Mouse (Mus musculus) hindbrain, postnatal 0 days (tissue): ENCODE measurements at regions not wholly inside any gene's neighbourhood (a gene's known extent, or its start where the extent isn't known, plus 50 kb on each side); places are given as distances from the start of the nearest gene placed in this dataset.
A peak's percentile ranks its signal among the peaks of the same experiment; 100 is the strongest.

Experiments used
- ATAC-seq: fragments of 200-750 bp; cut with Nextera tagmentation; 2 replicates; pipeline ENCODE4 v1.8.0; 2017; ENCODE audit warnings: mild to moderate bottlenecking, moderate TSS enrichment, moderate library complexity
- DNase-seq: peaks from one replicate; pipeline ENCODE4 v3.0.0-alpha.2; 2015; ENCODE audit warnings: low spot score
- H3K27ac ChIP-seq: fragments of 300-500 bp; sonication (generic); 2 replicates; pipeline ENCODE4 v1.5.1; 2014; ENCODE audit warnings: mild to moderate bottlenecking
- H3K27me3 ChIP-seq: fragments of 300-500 bp; sonication (generic); 2 replicates; pipeline ENCODE4 v1.6.1; 2014; ENCODE audit warnings: low read length, mixed read lengths; ENCODE audit not compliant: insufficient read depth
- H3K36me3 ChIP-seq: fragments of 300-500 bp; sonication (generic); 2 replicates; pipeline ENCODE4 v1.6.1; 2014; ENCODE audit warnings: low read length, mixed read lengths; ENCODE audit not compliant: insufficient read depth
- H3K4me1 ChIP-seq: fragments of 300-500 bp; sonication (generic); 2 replicates; pipeline ENCODE4 v1.6.1; 2014; ENCODE audit warnings: antibody characterized with exemption, low read length, mixed read lengths; ENCODE audit not compliant: insufficient read depth
- H3K4me2 ChIP-seq: fragments of 300-500 bp; sonication (generic); 2 replicates; pipeline ENCODE4 v1.6.1; 2014; ENCODE audit warnings: low read depth, mild to moderate bottlenecking, low read length, moderate library complexity, mixed read lengths
- H3K4me3 ChIP-seq: fragments of 300-500 bp; sonication (generic); 2 replicates; pipeline ENCODE4 v1.5.1; 2014; ENCODE audit warnings: low read length
- H3K9ac ChIP-seq: fragments of 300-500 bp; sonication (generic); replicated peaks from 2 replicates; pipeline ENCODE4 v1.6.1; 2014; ENCODE audit warnings: mild to moderate bottlenecking, low read length, moderate library complexity, mixed read lengths
- H3K9me3 ChIP-seq: fragments of 300-500 bp; sonication (generic); 2 replicates; pipeline ENCODE4 v1.6.1; 2016; ENCODE audit warnings: low read length, mixed read lengths
- CTCF ChIP-seq: IDR thresholded peaks from 2 replicates; pipeline ENCODE4 v1.5.1; 2016; ENCODE audit warnings: antibody characterized with exemption, control low read depth, low read depth
- WGBS: fragments of 180-500 bp; shearing (Covaris S2); extraction: QIAGEN DNeasy Blood & Tissue Kit; methylation state at CpG from one replicate; pipeline ENCODE4 v1.1.7; 2014; 5-methylcytosine and 5-hydroxymethylcytosine counted together

GRCm38 (mm10) chr11:39453329-39453952, 1241.6 kb downstream of the Mat2b start:
- DNase-seq, result peak; percentile 57
- ATAC-seq, result 0 out of 2 replicates have a peak, but pooled peaks have one; percentile 43
- no peak overlapping the region for H3K4me2 ChIP-seq
- no peaks in the 10 kb centered on the region for H3K36me3 ChIP-seq
- no peak overlapping the region for H3K27ac ChIP-seq
- H3K4me1 ChIP-seq, result no peaks in the 10 kb centered on the region
- H3K9ac ChIP-seq, result no peak overlapping the region
- TF ChIP-seq CTCF, result no peak
- 45% methylated on average over 5 of the region's 5 CpGs for WGBS
- no peaks in the 10 kb centered on the region for H3K27me3 ChIP-seq
- H3K9me3 ChIP-seq, result no peaks in the 10 kb centered on the region
- H3K4me3 ChIP-seq, result no peak overlapping the region

DNA sequence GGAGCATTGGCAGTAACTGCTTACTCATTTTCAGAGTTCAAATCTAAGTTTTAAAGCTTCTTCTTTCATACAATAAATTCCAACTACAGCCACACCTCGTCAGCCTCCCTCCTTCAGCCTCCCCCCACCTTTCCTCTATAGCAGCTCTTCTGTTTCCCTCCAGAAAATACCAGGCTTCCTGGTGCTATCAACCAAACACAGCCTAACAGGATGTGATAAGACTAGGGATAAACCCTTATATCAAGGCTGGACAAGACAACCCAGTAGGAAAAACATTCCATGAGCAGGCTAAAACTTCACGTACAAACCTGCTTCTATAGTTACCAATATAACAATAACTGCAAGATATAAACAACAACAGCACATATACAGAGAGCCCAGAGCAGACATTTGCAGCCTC, 1248.6 kb downstream of the Mat2b start:
- Histone ChIP-seq H3K9me3 (no peaks in the 10 kb centered on the region), H3K36me3 (no peaks in the 10 kb centered on the region), H3K4me2 (no peak overlapping the region), H3K27ac (no peak overlapping the region), H3K4me3 (no peak overlapping the region), H3K27me3 (no peaks in the 10 kb centered on the region), H3K4me1 (no peaks in the 10 kb centered on the region), H3K9ac (no peak overlapping the region)
- DNase-seq (no peak), ATAC-seq (no peak)
- 81% methylated on average over 2 of the region's 2 CpGs for WGBS
- no peak for TF ChIP-seq CTCF

DNA sequence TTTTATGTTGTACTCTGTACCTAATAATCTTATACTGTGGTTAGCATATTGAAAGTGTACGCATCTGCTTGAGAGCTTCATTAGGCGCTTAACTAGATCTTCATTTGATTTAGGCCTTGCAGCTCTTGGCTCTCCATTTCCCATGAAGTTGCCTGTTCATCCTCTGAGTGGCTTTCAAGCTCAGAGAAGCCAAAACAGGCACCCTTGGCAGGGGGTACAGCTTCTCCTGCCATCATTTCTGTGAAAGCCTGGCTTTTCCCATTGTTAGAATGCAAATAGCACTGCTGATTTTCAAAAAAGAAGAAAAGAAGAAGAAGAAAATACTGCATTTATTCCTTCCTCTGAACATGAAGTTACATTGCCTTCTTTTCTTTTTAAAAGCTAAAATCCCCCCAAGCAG, 1283.3 kb downstream of the Mat2b start:
- no peak overlapping the region for H3K4me3 ChIP-seq
- H3K9ac ChIP-seq, result no peak overlapping the region
- no peaks in the 10 kb centered on the region for H3K9me3 ChIP-seq
- H3K4me1 ChIP-seq, result no peaks in the 10 kb centered on the region
- H3K27ac ChIP-seq, result no peak overlapping the region
- DNase-seq (peak; percentile 34), ATAC-seq (peak; percentile 15; the same call in 1 of the 2 replicates)
- WGBS, result 59% methylated on average over 2 of the region's 2 CpGs
- TF ChIP-seq CTCF, result no peak
- H3K4me2 ChIP-seq, result no peak overlapping the region
- H3K36me3 ChIP-seq, result no peaks in the 10 kb centered on the region
- no peaks in the 10 kb centered on the region for H3K27me3 ChIP-seq

DNA sequence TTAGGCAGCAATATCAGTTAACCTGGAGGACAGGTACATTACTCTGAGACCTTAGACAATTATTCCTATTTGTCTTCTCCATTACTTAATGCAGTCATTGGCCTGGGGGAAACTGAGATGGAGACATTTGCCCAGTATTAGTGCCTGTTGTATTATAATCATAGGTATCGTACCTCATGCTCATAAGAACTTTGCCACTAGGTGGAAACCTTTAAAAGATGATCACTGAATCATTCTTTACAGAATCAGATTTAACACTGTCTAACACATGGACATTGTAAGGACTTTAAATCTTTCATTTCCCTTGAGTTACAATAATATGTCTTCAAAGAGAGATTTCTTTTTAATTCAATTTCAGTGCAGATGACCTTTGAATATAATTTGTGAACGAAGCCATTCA, 1283.8 kb downstream of the Mat2b start:
- Histone ChIP-seq H3K4me2 (no peak overlapping the region), H3K27ac (no peak overlapping the region), H3K9ac (no peak overlapping the region), H3K4me1 (no peaks in the 10 kb centered on the region), H3K9me3 (no peaks in the 10 kb centered on the region), H3K27me3 (no peaks in the 10 kb centered on the region), H3K4me3 (no peak overlapping the region), H3K36me3 (no peaks in the 10 kb centered on the region)
- WGBS, result 83% methylated on average over 2 of the region's 2 CpGs
- DNase-seq (peak; percentile 11), ATAC-seq (no peak)
- peak; percentile 46 for TF ChIP-seq CTCF

DNA sequence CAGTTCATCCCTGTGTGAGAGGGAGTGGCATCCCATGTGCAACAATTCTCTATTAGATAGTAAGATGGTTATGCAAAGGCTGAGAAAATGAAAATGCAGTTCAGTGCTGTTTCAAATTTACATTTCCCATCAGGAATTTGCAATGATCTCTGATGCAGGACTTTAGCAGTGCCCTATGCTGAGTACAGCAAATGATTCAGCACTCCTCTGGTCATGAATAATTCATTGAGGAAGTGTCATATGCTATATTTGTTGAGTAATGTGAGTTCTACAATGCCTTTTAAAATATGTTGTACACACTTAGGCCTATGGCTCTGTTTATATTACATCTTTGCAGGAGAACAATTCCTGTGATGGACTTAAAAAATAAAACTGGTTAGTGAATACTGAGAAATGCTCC, 1330.2 kb downstream of the Mat2b start:
- no peak for DNase-seq
- Histone ChIP-seq H3K27ac (no peak overlapping the region), H3K9me3 (no peaks in the 10 kb centered on the region), H3K4me1 (no peaks in the 10 kb centered on the region), H3K4me3 (no peak overlapping the region), H3K9ac (no peak overlapping the region), H3K36me3 (no peaks in the 10 kb centered on the region), H3K27me3 (no peaks in the 10 kb centered on the region), H3K4me2 (no peak overlapping the region)
- no peak for TF ChIP-seq CTCF
- no peak for ATAC-seq

DNA sequence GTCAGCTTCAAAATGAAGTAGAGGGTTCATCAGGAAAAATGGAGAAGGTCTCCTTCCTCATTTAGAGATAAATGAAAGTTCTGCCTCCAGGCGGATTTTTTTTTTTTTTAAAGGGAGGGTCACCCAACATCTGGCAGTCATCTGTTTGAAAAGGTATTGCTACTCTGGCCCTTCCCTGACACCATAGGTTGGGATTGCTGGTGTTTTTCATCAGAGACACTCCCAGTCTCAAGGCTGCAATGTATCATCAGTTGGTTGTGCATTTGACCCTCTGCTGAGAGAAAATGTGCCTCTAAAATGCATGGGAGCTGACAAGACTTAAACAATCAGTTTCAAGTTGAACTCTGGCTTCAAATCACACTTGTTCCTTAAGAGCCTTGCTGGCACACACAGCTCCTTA, 1344.4 kb downstream of the Mat2b start:
- WGBS, result 38% methylated on average over 1 of the region's 1 CpGs
- ATAC-seq (no peak), DNase-seq (no peak)
- no peaks in the 10 kb centered on the region for H3K27me3 ChIP-seq
- no peak for TF ChIP-seq CTCF
- H3K9ac ChIP-seq, result no peak overlapping the region
- no peaks in the 10 kb centered on the region for H3K4me1 ChIP-seq
- H3K27ac ChIP-seq, result no peak overlapping the region
- H3K4me2 ChIP-seq, result no peak overlapping the region
- no peak overlapping the region for H3K4me3 ChIP-seq
- H3K9me3 ChIP-seq, result no peaks in the 10 kb centered on the region
- no peaks in the 10 kb centered on the region for H3K36me3 ChIP-seq
